Mouse (Mus musculus) kidney, adult 2 months (tissue): ENCODE results near the gene Tekt3.

Experiments
- CTCF ChIP-seq: fragments of 200-500 bp; conservative IDR thresholded peaks from 2 replicates; pipeline ENCODE4 v1.5.1; 2011; ENCODE audit warnings: low read depth, mild to moderate bottlenecking, control low read depth, low read length, moderate library complexity, mixed read lengths; ENCODE audit not compliant: insufficient read depth, insufficient read length
- POLR2A ChIP-seq: fragments of 200-500 bp; IDR thresholded peaks from one replicate; pipeline ENCODE4 v1.6.1; 2011; ENCODE audit warnings: low read depth, low read length, control low read depth

- no peak for TF ChIP-seq CTCF
- no peak for TF ChIP-seq POLR2A
These were observed 82.0 kb downstream of the Tekt3 start for GRCm38 (mm10) chr11:63143486-63143885.
